Mouse (Mus musculus) heart, postnatal 0 days (tissue): ENCODE data around the gene Atp5b. TPM values are rescaled to one million over a fixed set of nuclear protein-coding genes. Genes with fewer than 3 reads are reported as not detected.

Experiments used
- ATAC-seq: fragments of 200-750 bp; cut with Nextera tagmentation; 2 replicates; pipeline ENCODE4 v1.8.0; 2017; ENCODE audit warnings: low read depth, moderate number of reproducible peaks, moderate library complexity; ENCODE audit not compliant: insufficient read depth
- DNase-seq: peaks from one replicate; pipeline ENCODE4 v3.0.0-alpha.2; 2016; ENCODE audit warnings: low spot score
- H3K27ac ChIP-seq: fragments of 300-500 bp; sonication (generic); 2 replicates; pipeline ENCODE4 v1.5.1; 2014; ENCODE audit warnings: low read depth, mild to moderate bottlenecking
- H3K27me3 ChIP-seq: fragments of 300-500 bp; sonication (generic); 2 replicates; pipeline ENCODE4 v1.6.1; 2014; ENCODE audit warnings: low read length, mixed read lengths; ENCODE audit not compliant: control insufficient read depth, insufficient read depth
- H3K36me3 ChIP-seq: fragments of 300-500 bp; sonication (generic); replicated peaks from 2 replicates; pipeline ENCODE4 v1.6.1; 2014; ENCODE audit warnings: low read length, mixed read lengths; ENCODE audit not compliant: control insufficient read depth, insufficient read depth
- H3K4me1 ChIP-seq: fragments of 300-500 bp; sonication (generic); 2 replicates; pipeline ENCODE4 v1.6.1; 2014; ENCODE audit warnings: antibody characterized with exemption; ENCODE audit not compliant: control insufficient read depth, insufficient read depth
- H3K4me2 ChIP-seq: fragments of 300-500 bp; sonication (generic); 2 replicates; pipeline ENCODE4 v1.6.1; 2014; ENCODE audit warnings: low read depth, mild to moderate bottlenecking, low read length, moderate library complexity
- H3K4me3 ChIP-seq: fragments of 300-500 bp; sonication (generic); 2 replicates; pipeline ENCODE4 v1.5.1; 2014; ENCODE audit warnings: low read depth, low read length
- H3K9ac ChIP-seq: fragments of 300-500 bp; sonication (generic); replicated peaks from 2 replicates; pipeline ENCODE4 v1.6.1; 2014; ENCODE audit warnings: low read depth, low read length, mixed read lengths
- H3K9me3 ChIP-seq: fragments of 300-500 bp; sonication (generic); replicated peaks from 2 replicates; pipeline ENCODE4 v1.6.1; 2016; ENCODE audit warnings: low read length; ENCODE audit not compliant: control insufficient read depth
- CTCF ChIP-seq: IDR thresholded peaks from 2 replicates; pipeline ENCODE4 v1.5.1; 2016; ENCODE audit warnings: antibody characterized with exemption, control low read depth, low read depth
- EP300 ChIP-seq: IDR thresholded peaks from 2 replicates; pipeline ENCODE4 v1.6.1; 2016; ENCODE audit warnings: antibody characterized with exemption, low read depth
- WGBS: fragments of 180-500 bp; shearing (Covaris S2); extraction: QIAGEN DNeasy Blood & Tissue Kit; methylation state at CpG from one replicate; pipeline ENCODE4 v1.1.7; 2014; 5-methylcytosine and 5-hydroxymethylcytosine counted together
- polyA plus RNA-seq: library from polyadenylated mRNA; unstranded; fragments of >200 nt; fragmentation: Nextera tagmentation; extraction: Ambion mirVana; gene quantifications from 2 replicates; pipeline ENCODE4 v1.2.1, GENCODE M21; 2015
- total RNA-seq: library from RNA; depleted of rRNA; stranded (reverse); fragments of >200 nt; gene quantifications from 2 replicates; pipeline ENCODE4 v1.2.3, GENCODE M21; 2014; ENCODE audit warnings: low replicate concordance

Atp5b gene
- total and polyA plus RNA-seq, 2 experiments from 2014 or later, result 9,758 to 19,517 TPM

GRCm38 (mm10) chr10:128096313-128096692, 13.2 kb downstream of the Atp5b start:
- DNase-seq, result no peak
- 0 out of 2 replicates have a peak, but pooled peaks cover 5% of the 10 kb centered on the region for H3K36me3 ChIP-seq
- H3K4me1 ChIP-seq, result peaks cover 40% of the 10 kb centered on the region
- TF ChIP-seq EP300, result no peak
- no peak for TF ChIP-seq CTCF
- H3K4me3 ChIP-seq, result peak overlapping the region; percentile 92
- H3K27me3 ChIP-seq, result no peaks in the 10 kb centered on the region
- WGBS, result 25% methylated on average over 4 of the region's 4 CpGs
- no peak overlapping the region for H3K27ac ChIP-seq
- H3K4me2 ChIP-seq, result no peak overlapping the region
- no peak overlapping the region for H3K9ac ChIP-seq
- no peaks in the 10 kb centered on the region for H3K9me3 ChIP-seq
- no peak for ATAC-seq

DNA sequence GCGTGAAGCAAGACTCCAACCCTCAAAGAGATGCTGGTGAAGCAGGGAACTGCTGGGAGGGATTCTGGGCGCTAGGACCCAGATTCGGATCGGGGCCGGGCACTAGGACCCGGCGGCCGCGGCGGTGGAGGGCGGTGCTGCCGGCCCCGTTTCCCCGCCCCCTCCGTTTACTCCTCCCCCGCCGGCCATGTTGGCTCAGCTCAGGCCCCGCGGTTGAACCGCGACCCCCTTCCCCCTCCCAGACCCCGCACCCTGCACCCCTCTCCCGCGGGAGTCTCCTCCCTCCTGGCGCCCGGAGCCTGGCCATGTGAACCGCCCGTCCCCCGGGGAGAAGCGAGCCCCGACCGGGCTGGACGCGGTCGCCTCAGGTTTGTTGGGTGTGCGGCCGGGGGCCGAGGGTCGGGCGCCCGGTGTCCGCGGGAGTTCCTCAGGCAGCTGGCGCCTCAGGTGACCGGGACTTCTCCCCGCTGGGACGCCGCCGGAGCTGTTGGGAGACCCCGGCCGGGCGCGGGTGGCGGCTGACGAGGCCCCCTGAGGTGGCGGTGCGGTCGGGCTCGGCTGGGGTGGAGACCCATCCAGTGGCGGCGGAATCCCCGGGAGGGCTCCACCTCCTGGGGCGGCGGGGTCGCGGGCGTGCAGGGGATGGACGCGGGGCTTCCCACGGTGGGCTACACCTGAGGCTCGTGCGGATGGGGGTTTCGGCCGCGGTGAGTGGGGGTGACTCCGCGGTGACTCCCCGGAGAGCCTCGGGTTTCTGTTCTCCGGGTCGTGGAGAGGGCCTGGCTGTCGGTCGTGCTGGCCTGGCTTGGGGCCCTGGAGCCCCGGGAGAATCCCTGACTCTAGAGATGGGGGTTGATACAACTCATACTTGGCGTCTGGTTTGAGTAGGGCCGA, 13.9 kb downstream of the Atp5b start:
- TF ChIP-seq EP300 (peak; percentile 62; the same call in 1 of the 2 replicates), CTCF (peak; percentile 3)
- DNase-seq, result peak; percentile 89
- Histone ChIP-seq H3K4me2 (peak overlapping the region; percentile 73), H3K27me3 (no peaks in the 10 kb centered on the region), H3K4me3 (peak overlapping the region; percentile 92), H3K4me1 (peaks cover 35% of the 10 kb centered on the region), H3K9me3 (no peaks in the 10 kb centered on the region), H3K9ac (peak overlapping the region; percentile 90), H3K27ac (peak overlapping the region; percentile 76), H3K36me3 (0 out of 2 replicates have a peak, but pooled peaks cover 5% of the 10 kb centered on the region)
- ATAC-seq, result peak; percentile 66
- WGBS, result under 1% methylated on average over 75 of the region's 86 CpGs

DNA sequence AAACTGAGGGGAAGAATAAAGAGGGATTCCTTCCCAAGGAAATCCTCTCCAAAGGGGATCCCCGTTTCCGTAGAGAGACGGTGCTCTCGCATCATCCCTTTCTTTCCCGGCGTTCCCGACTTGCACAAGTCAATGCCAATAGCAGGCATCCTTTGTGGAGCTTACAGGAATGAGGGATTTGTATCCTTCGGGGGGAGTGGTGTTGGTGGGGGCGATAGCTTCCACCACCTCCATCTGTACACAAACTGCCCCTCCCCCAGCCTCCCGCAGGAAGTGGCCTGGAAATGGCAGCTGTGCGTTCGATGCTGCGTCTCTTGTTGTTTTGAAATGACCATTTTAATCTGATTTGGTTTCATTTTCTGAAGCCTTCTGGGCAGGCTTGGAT, 14.5 kb downstream of the Atp5b start:
- Histone ChIP-seq H3K36me3 (0 out of 2 replicates have a peak, but pooled peaks cover 5% of the 10 kb centered on the region), H3K9me3 (no peaks in the 10 kb centered on the region), H3K4me2 (peak overlapping the region; percentile 73), H3K27me3 (no peaks in the 10 kb centered on the region), H3K27ac (peak overlapping the region; percentile 76), H3K4me3 (peak overlapping the region; percentile 92), H3K9ac (peak overlapping the region; percentile 90), H3K4me1 (peaks cover 35% of the 10 kb centered on the region)
- ATAC-seq, result no peak
- TF ChIP-seq EP300, result no peak
- 1% methylated on average over 13 of the region's 13 CpGs for WGBS
- DNase-seq, result peak; percentile 34

GRCm38 (mm10) chr10:128110103-128110761, 27.2 kb downstream of the Atp5b start:
- 51% methylated on average over 4 of the region's 4 CpGs for WGBS
- H3K4me1 ChIP-seq, result no peaks in the 10 kb centered on the region
- H3K9ac ChIP-seq, result no peak overlapping the region
- peaks cover 66% of the 10 kb centered on the region for H3K36me3 ChIP-seq
- no peak overlapping the region for H3K4me2 ChIP-seq
- H3K4me3 ChIP-seq, result no peak overlapping the region
- ATAC-seq (peak; percentile 82), DNase-seq (peak; percentile 69)
- no peaks in the 10 kb centered on the region for H3K9me3 ChIP-seq
- TF ChIP-seq EP300, result no peak
- peak overlapping the region; percentile 58 for H3K27ac ChIP-seq
- no peaks in the 10 kb centered on the region for H3K27me3 ChIP-seq

- no peak overlapping the region for H3K4me2 ChIP-seq
- no peak overlapping the region for H3K4me3 ChIP-seq
- H3K9me3 ChIP-seq, result no peaks in the 10 kb centered on the region
- TF ChIP-seq CTCF, result no peak
- TF ChIP-seq EP300, result no peak
- H3K36me3 ChIP-seq, result peaks cover 76% of the 10 kb centered on the region
- no peak overlapping the region for H3K9ac ChIP-seq
- no peak for DNase-seq
- no peaks in the 10 kb centered on the region for H3K27me3 ChIP-seq
- ATAC-seq, result no peak
- H3K4me1 ChIP-seq, result no peaks in the 10 kb centered on the region
- H3K27ac ChIP-seq, result no peak overlapping the region
Measured at GRCm38 (mm10) chr10:128111227-128111626, 28.2 kb downstream of the Atp5b start.
